Mouse (Mus musculus): ENCODE results near the gene Fam124a. TPM values are rescaled to one million over a fixed set of nuclear protein-coding genes. Genes with fewer than 3 reads are reported as not detected.

The Fam124a gene
- polyA plus RNA-seq, 1 experiment from 2014 or later: 3.7 TPM

GRCm38 (mm10) chr14:62575862-62576261 lies 20.3 kb downstream of the Fam124a start:
- WGBS: 78% methylated on average over 8 of the region's 8 CpGs
- Histone ChIP-seq H3K9ac (ENCODE audit: low read length) (no peak overlapping the region), H3K36me3 (ENCODE audit: control insufficient read depth, insufficient read depth, low read length) (no peaks in the 10 kb centered on the region), H3K4me3 (ENCODE audit: low read depth, low read length) (no peak overlapping the region), H3K27me3 (ENCODE audit: control insufficient read depth, insufficient read depth, low read length) (no peaks in the 10 kb centered on the region), H3K4me1 (replicated peaks; ENCODE audit: control insufficient read depth, insufficient read depth) (no peaks in the 10 kb centered on the region), H3K27ac (replicated peaks) (no peak overlapping the region), H3K4me2 (replicated peaks; ENCODE audit: low read depth) (no peak overlapping the region), H3K9me3 (ENCODE audit: control insufficient read depth, low read length) (no peaks in the 10 kb centered on the region)
- ATAC-seq (ENCODE audit: low FRiP score, low TSS enrichment) (no peak), DNase-seq (ENCODE audit: low spot score) (no peak)
- no peak for TF ChIP-seq CTCF (IDR thresholded peaks at IDR 0.05; ENCODE audit: low read depth)
- no peak for TF ChIP-seq EP300 (optimal IDR thresholded peaks at IDR 0.05)

DNA sequence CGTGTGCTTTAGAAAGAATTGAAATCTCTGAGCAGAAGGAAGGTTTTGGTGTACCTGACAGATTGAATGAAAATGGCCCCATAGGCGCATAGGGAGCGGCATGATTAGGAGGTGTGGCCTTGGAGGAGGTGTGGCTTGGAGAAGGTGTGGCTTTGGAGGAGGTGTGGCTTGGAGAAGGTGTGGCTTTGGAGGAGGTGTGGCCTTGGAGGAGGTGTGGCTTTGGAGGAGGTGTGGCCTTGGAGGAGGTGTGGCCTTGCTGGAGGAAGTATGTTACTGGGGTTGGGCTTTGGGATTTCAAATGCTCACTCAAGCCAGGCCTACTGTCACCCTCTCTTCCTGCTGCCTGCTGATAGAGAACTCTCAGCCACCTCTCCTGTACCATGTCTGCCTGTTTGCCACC lies 25.4 kb downstream of the Fam124a start:
- TF ChIP-seq EP300 (optimal IDR thresholded peaks at IDR 0.05) (no peak), CTCF (IDR thresholded peaks at IDR 0.05; ENCODE audit: low read depth) (no peak)
- DNase-seq (ENCODE audit: low spot score): peak; percentile 19
- H3K9ac ChIP-seq (ENCODE audit: low read length): no peak overlapping the region

DNA sequence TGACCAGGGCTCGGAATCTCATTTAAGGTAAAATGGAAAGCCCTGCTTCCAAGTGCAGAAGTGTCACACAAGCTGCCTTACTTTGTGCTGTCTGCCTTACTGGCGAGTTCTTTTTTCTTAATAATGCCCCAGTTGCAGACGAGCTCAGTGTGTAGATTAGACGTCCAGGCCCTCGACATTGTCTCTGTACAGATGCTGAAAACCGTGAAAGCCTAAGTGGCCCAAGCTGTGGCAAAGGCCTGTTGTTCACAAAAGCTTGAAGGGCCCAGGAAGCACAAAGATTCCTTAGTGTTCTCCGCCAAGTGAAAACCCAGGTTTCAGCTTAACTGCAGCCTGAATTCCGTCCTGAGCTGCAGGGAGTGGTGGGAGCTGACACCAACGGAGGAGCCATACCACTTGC lies 26.2 kb downstream of the Fam124a start:
- H3K9ac ChIP-seq (ENCODE audit: low read length): no peak overlapping the region
- no peaks in the 10 kb centered on the region for H3K36me3 ChIP-seq (ENCODE audit: control insufficient read depth, insufficient read depth, low read length)
- H3K4me2 ChIP-seq (replicated peaks; ENCODE audit: low read depth): no peak overlapping the region
- ATAC-seq (ENCODE audit: low FRiP score, low TSS enrichment) (no peak), DNase-seq (ENCODE audit: low spot score) (no peak)
- no peaks in the 10 kb centered on the region for H3K27me3 ChIP-seq (ENCODE audit: control insufficient read depth, insufficient read depth, low read length)
- H3K9me3 ChIP-seq (ENCODE audit: control insufficient read depth, low read length): no peaks in the 10 kb centered on the region
- no peaks in the 10 kb centered on the region for H3K4me1 ChIP-seq (replicated peaks; ENCODE audit: control insufficient read depth, insufficient read depth)
- H3K4me3 ChIP-seq (ENCODE audit: low read depth, low read length): no peak overlapping the region
- TF ChIP-seq EP300 (optimal IDR thresholded peaks at IDR 0.05) (no peak), CTCF (IDR thresholded peaks at IDR 0.05; ENCODE audit: low read depth) (no peak)
- WGBS: 81% methylated on average over 9 of the region's 9 CpGs
- no peak overlapping the region for H3K27ac ChIP-seq (replicated peaks)

More for the DNA sequence above, 25.4 kb downstream of the Fam124a start:
- Histone ChIP-seq H3K9me3 (ENCODE audit: control insufficient read depth, low read length) (no peaks in the 10 kb centered on the region), H3K27ac (replicated peaks) (no peak overlapping the region), H3K36me3 (ENCODE audit: control insufficient read depth, insufficient read depth, low read length) (no peaks in the 10 kb centered on the region), H3K27me3 (ENCODE audit: control insufficient read depth, insufficient read depth, low read length) (no peaks in the 10 kb centered on the region), H3K4me3 (ENCODE audit: low read depth, low read length) (no peak overlapping the region), H3K4me2 (replicated peaks; ENCODE audit: low read depth) (no peak overlapping the region), H3K4me1 (replicated peaks; ENCODE audit: control insufficient read depth, insufficient read depth) (no peaks in the 10 kb centered on the region)
- 90% methylated on average over 3 of the region's 3 CpGs for WGBS
- no peak for ATAC-seq (ENCODE audit: low FRiP score, low TSS enrichment)

- ATAC-seq (ENCODE audit: low FRiP score, low TSS enrichment): no peak
- Histone ChIP-seq H3K4me1 (replicated peaks; ENCODE audit: control insufficient read depth, insufficient read depth) (no peaks in the 10 kb centered on the region), H3K4me3 (ENCODE audit: low read depth, low read length) (no peak overlapping the region), H3K9ac (ENCODE audit: low read length) (no peak overlapping the region), H3K27me3 (ENCODE audit: control insufficient read depth, insufficient read depth, low read length) (no peaks in the 10 kb centered on the region), H3K27ac (replicated peaks) (no peak overlapping the region), H3K9me3 (ENCODE audit: control insufficient read depth, low read length) (no peaks in the 10 kb centered on the region), H3K36me3 (ENCODE audit: control insufficient read depth, insufficient read depth, low read length) (no peaks in the 10 kb centered on the region), H3K4me2 (replicated peaks; ENCODE audit: low read depth) (no peak overlapping the region)
- DNase-seq (ENCODE audit: low spot score): no peak
- no peak for TF ChIP-seq EP300 (optimal IDR thresholded peaks at IDR 0.05)
- TF ChIP-seq CTCF (IDR thresholded peaks at IDR 0.05; ENCODE audit: low read depth): no peak
These were observed 29.1 kb downstream of the Fam124a start for GRCm38 (mm10) chr14:62584637-62585036.

- Histone ChIP-seq H3K9me3 (ENCODE audit: control insufficient read depth, low read length) (no peaks in the 10 kb centered on the region), H3K27ac (replicated peaks) (no peak overlapping the region), H3K4me1 (replicated peaks; ENCODE audit: control insufficient read depth, insufficient read depth) (no peaks in the 10 kb centered on the region), H3K4me3 (ENCODE audit: low read depth, low read length) (no peak overlapping the region), H3K4me2 (replicated peaks; ENCODE audit: low read depth) (no peak overlapping the region), H3K27me3 (ENCODE audit: control insufficient read depth, insufficient read depth, low read length) (no peaks in the 10 kb centered on the region), H3K9ac (ENCODE audit: low read length) (no peak overlapping the region), H3K36me3 (ENCODE audit: control insufficient read depth, insufficient read depth, low read length) (no peaks in the 10 kb centered on the region)
- DNase-seq (ENCODE audit: low spot score): no peak
- TF ChIP-seq CTCF (IDR thresholded peaks at IDR 0.05; ENCODE audit: low read depth) (no peak), EP300 (optimal IDR thresholded peaks at IDR 0.05) (no peak)
- ATAC-seq (ENCODE audit: low FRiP score, low TSS enrichment): no peak
- WGBS: 45% methylated on average over 3 of the region's 3 CpGs
These were observed 29.8 kb downstream of the Fam124a start for GRCm38 (mm10) chr14:62585338-62585737.

DNA sequence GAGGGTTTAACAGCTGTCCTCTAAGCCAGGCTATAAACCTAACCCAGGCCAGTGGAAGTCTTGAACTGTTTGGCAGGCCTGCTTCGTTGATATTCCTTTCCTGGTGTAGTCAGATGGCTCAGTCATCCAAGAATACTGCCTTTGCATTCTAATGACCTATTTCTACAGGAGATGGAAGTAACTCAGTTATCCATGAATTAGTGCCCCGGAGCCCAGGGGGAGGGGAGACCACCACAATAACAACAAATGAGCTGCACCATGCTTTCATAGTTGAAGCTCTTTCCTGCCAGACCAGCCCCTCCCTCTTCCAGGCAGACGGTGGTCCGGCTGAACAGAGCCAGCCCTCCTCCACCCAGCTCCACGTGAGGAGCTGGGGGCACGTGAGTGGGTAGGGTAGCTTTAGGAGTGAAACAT lies 44.6 kb downstream of the Fam124a start:
- H3K4me1 ChIP-seq (replicated peaks; ENCODE audit: control insufficient read depth, insufficient read depth): no peaks in the 10 kb centered on the region
- no peak for ATAC-seq (ENCODE audit: low FRiP score, low TSS enrichment)
- no peaks in the 10 kb centered on the region for H3K27me3 ChIP-seq (ENCODE audit: control insufficient read depth, insufficient read depth, low read length)
- H3K36me3 ChIP-seq (ENCODE audit: control insufficient read depth, insufficient read depth, low read length): no peaks in the 10 kb centered on the region
- H3K9ac ChIP-seq (ENCODE audit: low read length): no peak overlapping the region
- DNase-seq (ENCODE audit: low spot score): no peak
- H3K4me3 ChIP-seq (ENCODE audit: low read depth, low read length): no peak overlapping the region
- H3K4me2 ChIP-seq (replicated peaks; ENCODE audit: low read depth): no peak overlapping the region
- TF ChIP-seq EP300 (optimal IDR thresholded peaks at IDR 0.05): no peak
- TF ChIP-seq CTCF (IDR thresholded peaks at IDR 0.05; ENCODE audit: low read depth): no peak
- no peaks in the 10 kb centered on the region for H3K9me3 ChIP-seq (ENCODE audit: control insufficient read depth, low read length)
- WGBS: 84% methylated on average over 6 of the region's 6 CpGs
- H3K27ac ChIP-seq (replicated peaks): no peak overlapping the region
